Mouse (Mus musculus) neural tube, embryonic 12.5 days (tissue): Measurements from ENCODE around the gene Cacna1i. TPM values are rescaled to one million over a fixed set of nuclear protein-coding genes. Genes with fewer than 3 reads are reported as not detected.

Source experiments
- ATAC-seq: fragments of 200-750 bp; cut with Nextera tagmentation; 2 replicates; pipeline ENCODE4 v1.8.0; 2017; ENCODE audit warnings: low read depth, mild to moderate bottlenecking, moderate TSS enrichment, moderate library complexity; ENCODE audit not compliant: low FRiP score
- H3K27ac ChIP-seq: fragments of 300-500 bp; sonication (generic); 2 replicates; pipeline ENCODE4 v1.5.1; 2016
- H3K27me3 ChIP-seq: fragments of 300-500 bp; sonication (generic); replicated peaks from 2 replicates; pipeline ENCODE4 v1.6.1; 2016; ENCODE audit warnings: mild to moderate bottlenecking
- H3K36me3 ChIP-seq: fragments of 300-500 bp; sonication (generic); 2 replicates; pipeline ENCODE4 v1.6.1; 2016; ENCODE audit warnings: mild to moderate bottlenecking
- H3K4me1 ChIP-seq: fragments of 300-500 bp; sonication (generic); 2 replicates; pipeline ENCODE4 v1.6.1; 2016
- H3K4me2 ChIP-seq: fragments of 300-500 bp; sonication (generic); replicated peaks from 2 replicates; pipeline ENCODE4 v1.6.1; 2016; ENCODE audit warnings: mild to moderate bottlenecking
- H3K4me3 ChIP-seq: fragments of 300-500 bp; sonication (generic); 2 replicates; pipeline ENCODE4 v1.5.1; 2016
- H3K9ac ChIP-seq: fragments of 300-500 bp; sonication (generic); 2 replicates; pipeline ENCODE4 v1.6.1; 2016; ENCODE audit warnings: mild to moderate bottlenecking
- H3K9me3 ChIP-seq: fragments of 300-500 bp; sonication (generic); 2 replicates; pipeline ENCODE4 v1.6.1; 2016; ENCODE audit warnings: mild to moderate bottlenecking
- WGBS: fragments of 180-500 bp; shearing (Covaris S2); methylation state at CpG from one replicate; pipeline ENCODE4 v1.1.7; 2016; 5-methylcytosine and 5-hydroxymethylcytosine counted together
- polyA plus RNA-seq: library from polyadenylated mRNA; unstranded; fragments of >200 nt; fragmentation: Nextera tagmentation; extraction: Ambion mirVana; gene quantifications from 2 replicates; pipeline ENCODE4 v1.2.1, GENCODE M21; 2016

Cacna1i gene
- polyA plus RNA-seq, 1 experiment from 2014 or later, result 0.25 TPM

- H3K9ac ChIP-seq, result no peak overlapping the region
- ATAC-seq, result no peak
- no peaks in the 10 kb centered on the region for H3K4me1 ChIP-seq
- H3K9me3 ChIP-seq, result no peaks in the 10 kb centered on the region
- H3K4me3 ChIP-seq, result no peak overlapping the region
- no peaks in the 10 kb centered on the region for H3K27me3 ChIP-seq
- 88% methylated on average over 2 of the region's 2 CpGs for WGBS
- H3K36me3 ChIP-seq, result no peaks in the 10 kb centered on the region
- H3K4me2 ChIP-seq, result no peak overlapping the region
- H3K27ac ChIP-seq, result no peak overlapping the region
These were observed 100.1 kb downstream of the Cacna1i start for GRCm38 (mm10) chr15:80387185-80387584.

- Histone ChIP-seq H3K9ac (no peak overlapping the region), H3K27me3 (0 out of 2 replicates have a peak, but pooled peaks cover 3% of the 10 kb centered on the region), H3K27ac (no peak overlapping the region), H3K9me3 (no peaks in the 10 kb centered on the region), H3K36me3 (no peaks in the 10 kb centered on the region), H3K4me3 (no peak overlapping the region), H3K4me1 (no peaks in the 10 kb centered on the region), H3K4me2 (no peak overlapping the region)
- ATAC-seq, result no peak
- WGBS, result 89% methylated on average over 14 of the region's 14 CpGs
These were observed 104.8 kb downstream of the Cacna1i start for GRCm38 (mm10) chr15:80391791-80392190.

GRCm38 (mm10) chr15:80395035-80395434 lies 108.0 kb downstream of the Cacna1i start:
- Histone ChIP-seq H3K4me2 (no peak overlapping the region), H3K9ac (no peak overlapping the region), H3K36me3 (no peaks in the 10 kb centered on the region), H3K27me3 (0 out of 2 replicates have a peak, but pooled peaks cover 3% of the 10 kb centered on the region), H3K27ac (no peak overlapping the region), H3K4me3 (no peak overlapping the region), H3K4me1 (no peaks in the 10 kb centered on the region), H3K9me3 (no peaks in the 10 kb centered on the region)
- no peak for ATAC-seq
- WGBS, result 74% methylated on average over 22 of the region's 22 CpGs

DNA sequence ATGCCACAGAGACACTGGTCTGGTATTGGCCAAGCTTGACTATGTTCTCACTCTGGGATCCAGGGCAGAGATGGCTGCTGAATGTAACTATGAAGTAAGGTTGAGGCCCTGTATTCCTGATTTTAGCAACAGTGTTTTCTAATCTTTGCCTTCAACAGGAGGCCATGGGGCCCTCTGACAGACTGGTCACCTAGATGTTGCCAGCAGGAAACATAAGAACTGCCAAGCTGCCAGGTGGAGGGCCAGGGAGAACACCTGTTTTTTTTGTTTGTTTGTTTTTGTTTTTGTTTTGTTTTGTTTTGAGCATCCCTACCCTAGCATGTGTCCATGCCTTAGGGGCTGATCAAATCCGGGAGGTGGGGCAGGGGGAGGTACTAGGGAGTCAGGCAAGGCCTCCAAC lies 112.4 kb downstream of the Cacna1i start:
- Histone ChIP-seq H3K27ac (no peak overlapping the region), H3K4me2 (no peak overlapping the region), H3K4me1 (0 out of 2 replicates have a peak, but pooled peaks cover 5% of the 10 kb centered on the region), H3K36me3 (no peaks in the 10 kb centered on the region), H3K9ac (no peak overlapping the region), H3K9me3 (no peaks in the 10 kb centered on the region), H3K27me3 (0 out of 2 replicates have a peak, but pooled peaks cover 3% of the 10 kb centered on the region), H3K4me3 (no peak overlapping the region)
- no peak for ATAC-seq
- WGBS, result 85% methylated on average over 1 of the region's 1 CpGs

DNA sequence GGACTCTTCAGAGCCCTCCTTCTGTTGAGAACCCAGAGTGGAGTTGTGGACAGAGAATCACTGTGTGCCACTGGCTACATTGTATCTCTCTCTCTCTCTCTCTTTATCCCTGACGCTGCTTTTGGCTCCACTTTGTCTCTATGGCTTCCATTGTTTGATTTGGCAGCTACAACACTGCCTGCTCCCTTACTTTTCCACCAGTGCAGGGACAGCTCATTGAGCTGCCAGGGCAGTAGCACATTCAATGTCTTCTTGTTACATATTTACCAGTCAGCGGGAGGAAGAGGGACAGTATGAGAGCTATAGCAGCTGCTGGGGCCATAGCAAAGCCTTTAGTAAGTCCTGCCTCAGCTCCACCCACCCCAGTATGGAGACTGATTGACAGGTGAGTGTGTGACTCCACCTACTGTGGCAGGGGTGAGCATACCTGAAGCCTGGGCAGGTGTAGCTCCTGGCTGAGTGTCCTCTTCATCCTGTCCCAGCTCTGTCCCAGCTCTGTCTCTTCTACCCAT lies 114.4 kb downstream of the Cacna1i start:
- no peak overlapping the region for H3K27ac ChIP-seq
- no peaks in the 10 kb centered on the region for H3K36me3 ChIP-seq
- H3K9ac ChIP-seq, result no peak overlapping the region
- no peaks in the 10 kb centered on the region for H3K27me3 ChIP-seq
- H3K4me1 ChIP-seq, result 0 out of 2 replicates have a peak, but pooled peaks cover 5% of the 10 kb centered on the region
- WGBS, result 37% methylated on average over 2 of the region's 2 CpGs
- H3K9me3 ChIP-seq, result 0 out of 2 replicates have a peak, but pooled peaks cover 3% of the 10 kb centered on the region
- H3K4me3 ChIP-seq, result no peak overlapping the region
- no peak for ATAC-seq
- H3K4me2 ChIP-seq, result no peak overlapping the region

GRCm38 (mm10) chr15:80401980-80402379 lies 114.9 kb downstream of the Cacna1i start:
- Histone ChIP-seq H3K27ac (no peak overlapping the region), H3K4me2 (no peak overlapping the region), H3K9ac (no peak overlapping the region), H3K4me1 (0 out of 2 replicates have a peak, but pooled peaks cover 5% of the 10 kb centered on the region), H3K9me3 (0 out of 2 replicates have a peak, but pooled peaks cover 3% of the 10 kb centered on the region), H3K36me3 (no peaks in the 10 kb centered on the region), H3K27me3 (no peaks in the 10 kb centered on the region), H3K4me3 (no peak overlapping the region)
- 47% methylated on average over 8 of the region's 8 CpGs for WGBS
- no peak for ATAC-seq

DNA sequence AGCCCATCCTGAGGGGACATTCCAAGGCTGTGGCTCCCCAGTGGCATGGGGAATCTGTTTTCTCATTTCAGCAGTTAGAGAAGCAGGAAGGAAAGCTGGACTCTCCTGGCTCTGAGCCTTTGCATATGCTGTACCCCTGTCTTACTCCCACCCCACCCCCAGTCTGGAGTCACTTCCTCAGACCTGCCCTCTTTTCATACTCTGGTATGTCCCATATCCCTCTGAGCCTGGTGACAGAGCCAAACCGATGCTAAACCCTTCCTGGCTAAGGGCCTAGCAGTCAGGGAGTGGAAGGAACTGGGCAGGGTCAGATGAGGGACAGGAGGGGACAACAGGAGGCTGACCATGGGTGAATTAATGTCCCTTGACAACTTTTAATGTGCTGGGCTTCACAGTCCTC lies 120.8 kb downstream of the Cacna1i start:
- Histone ChIP-seq H3K9ac (no peak overlapping the region), H3K27me3 (no peaks in the 10 kb centered on the region), H3K36me3 (no peaks in the 10 kb centered on the region), H3K27ac (no peak overlapping the region), H3K4me1 (no peaks in the 10 kb centered on the region), H3K4me2 (no peak overlapping the region), H3K9me3 (0 out of 2 replicates have a peak, but pooled peaks cover 3% of the 10 kb centered on the region), H3K4me3 (no peak overlapping the region)
- no peak for ATAC-seq
- 46% methylated on average over 1 of the region's 1 CpGs for WGBS

GRCm38 (mm10) chr15:80410661-80411060 lies 123.6 kb downstream of the Cacna1i start:
- Histone ChIP-seq H3K9me3 (no peaks in the 10 kb centered on the region), H3K27me3 (no peaks in the 10 kb centered on the region), H3K4me1 (no peaks in the 10 kb centered on the region), H3K4me2 (no peak overlapping the region), H3K4me3 (no peak overlapping the region), H3K9ac (no peak overlapping the region), H3K36me3 (no peaks in the 10 kb centered on the region), H3K27ac (no peak overlapping the region)
- 76% methylated on average over 7 of the region's 7 CpGs for WGBS
- ATAC-seq, result no peak

DNA sequence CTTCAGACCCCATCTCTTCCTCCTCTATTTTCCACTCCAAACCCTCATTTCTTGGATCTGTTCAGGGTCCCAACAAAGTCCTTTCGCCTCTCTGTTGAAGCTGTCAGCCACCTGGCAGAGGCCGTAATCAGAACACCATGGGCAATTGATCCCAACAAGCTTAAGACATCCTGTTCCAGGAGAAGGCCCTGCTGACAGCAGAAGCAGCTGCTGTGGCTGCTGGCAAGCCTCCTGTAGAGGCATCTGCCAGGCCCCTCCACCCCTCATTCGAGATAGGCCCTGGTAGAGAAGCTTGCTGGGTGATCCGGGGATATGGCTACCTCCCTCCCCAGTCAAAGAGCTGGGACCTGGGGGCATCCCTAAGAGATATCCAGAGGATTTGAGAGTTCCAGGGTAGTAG lies 126.0 kb downstream of the Cacna1i start:
- Histone ChIP-seq H3K27me3 (no peaks in the 10 kb centered on the region), H3K9ac (no peak overlapping the region), H3K4me1 (peaks cover 6% of the 10 kb centered on the region), H3K4me2 (no peak overlapping the region), H3K36me3 (no peaks in the 10 kb centered on the region), H3K27ac (no peak overlapping the region), H3K4me3 (no peak overlapping the region), H3K9me3 (no peaks in the 10 kb centered on the region)
- WGBS, result 79% methylated on average over 4 of the region's 4 CpGs
- ATAC-seq, result no peak

GRCm38 (mm10) chr15:80413988-80414721 lies 127.1 kb downstream of the Cacna1i start:
- WGBS, result 89% methylated on average over 17 of the region's 17 CpGs
- ATAC-seq, result no peak
- Histone ChIP-seq H3K4me1 (peaks cover 6% of the 10 kb centered on the region), H3K27ac (no peak overlapping the region), H3K4me2 (no peak overlapping the region), H3K27me3 (no peaks in the 10 kb centered on the region), H3K9ac (no peak overlapping the region), H3K36me3 (no peaks in the 10 kb centered on the region), H3K4me3 (no peak overlapping the region), H3K9me3 (no peaks in the 10 kb centered on the region)

- no peak overlapping the region for H3K4me2 ChIP-seq
- no peak overlapping the region for H3K9ac ChIP-seq
- WGBS, result 87% methylated on average over 4 of the region's 4 CpGs
- H3K27ac ChIP-seq, result no peak overlapping the region
- H3K9me3 ChIP-seq, result no peaks in the 10 kb centered on the region
- H3K4me3 ChIP-seq, result no peak overlapping the region
- ATAC-seq, result no peak
- peaks cover 6% of the 10 kb centered on the region for H3K4me1 ChIP-seq
- no peaks in the 10 kb centered on the region for H3K36me3 ChIP-seq
- H3K27me3 ChIP-seq, result no peaks in the 10 kb centered on the region
These were observed 128.1 kb downstream of the Cacna1i start for GRCm38 (mm10) chr15:80415132-80415531.

DNA sequence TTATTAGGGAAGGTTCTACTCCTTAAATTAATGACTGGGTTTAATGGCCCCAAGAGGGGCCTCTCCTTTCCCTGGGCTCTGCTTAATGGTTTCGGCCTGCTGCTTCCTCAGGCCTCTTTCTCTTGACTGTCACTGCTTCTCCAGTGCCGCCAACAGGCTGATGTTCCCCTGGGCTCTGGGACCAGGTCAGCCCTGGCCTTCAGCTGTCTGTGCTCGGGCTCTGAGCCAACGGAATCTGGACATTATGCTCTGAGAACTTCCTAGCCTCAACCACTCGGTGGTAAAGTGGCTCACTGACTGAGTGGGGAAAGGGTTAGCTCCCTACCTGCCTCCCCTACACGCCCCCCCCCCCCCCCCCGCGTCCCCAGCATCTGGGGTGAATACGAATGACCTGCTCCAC lies 130.0 kb downstream of the Cacna1i start:
- no peak overlapping the region for H3K4me2 ChIP-seq
- WGBS, result 48% methylated on average over 7 of the region's 9 CpGs
- peaks cover 6% of the 10 kb centered on the region for H3K4me1 ChIP-seq
- no peaks in the 10 kb centered on the region for H3K9me3 ChIP-seq
- H3K9ac ChIP-seq, result no peak overlapping the region
- H3K4me3 ChIP-seq, result no peak overlapping the region
- no peaks in the 10 kb centered on the region for H3K36me3 ChIP-seq
- H3K27me3 ChIP-seq, result no peaks in the 10 kb centered on the region
- H3K27ac ChIP-seq, result no peak overlapping the region
- ATAC-seq, result no peak

DNA sequence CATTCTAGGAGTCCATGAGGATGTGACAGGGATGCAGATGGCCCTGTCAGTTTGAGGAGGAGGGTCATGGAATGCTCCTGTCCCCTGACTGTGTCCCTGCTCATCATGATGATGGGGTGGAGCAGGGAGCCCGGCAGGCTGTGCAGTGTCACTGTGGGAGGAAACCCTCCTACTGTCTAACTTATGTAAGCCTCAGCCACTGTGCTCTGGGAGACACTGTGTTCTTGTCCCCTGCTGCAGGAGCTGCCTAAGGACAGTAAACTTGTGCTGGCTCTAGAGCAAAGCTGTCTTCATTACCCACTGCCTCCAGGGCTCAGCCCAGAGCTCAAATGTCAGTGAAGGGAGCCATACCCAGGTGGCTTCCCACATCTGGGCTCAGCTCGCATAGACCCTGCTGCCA lies 131.1 kb downstream of the Cacna1i start:
- WGBS, result 61% methylated on average over 2 of the region's 2 CpGs
- Histone ChIP-seq H3K36me3 (no peaks in the 10 kb centered on the region), H3K9ac (no peak overlapping the region), H3K4me3 (no peak overlapping the region), H3K27ac (no peak overlapping the region), H3K4me2 (no peak overlapping the region), H3K27me3 (no peaks in the 10 kb centered on the region), H3K9me3 (no peaks in the 10 kb centered on the region), H3K4me1 (peaks cover 6% of the 10 kb centered on the region)
- no peak for ATAC-seq
